Mouse (Mus musculus): ENCODE measurements at regions not wholly inside any gene's neighbourhood (a gene's known extent, or its start where the extent isn't known, plus 50 kb on each side); places are given as distances from the start of the nearest gene placed in this dataset.

DNA sequence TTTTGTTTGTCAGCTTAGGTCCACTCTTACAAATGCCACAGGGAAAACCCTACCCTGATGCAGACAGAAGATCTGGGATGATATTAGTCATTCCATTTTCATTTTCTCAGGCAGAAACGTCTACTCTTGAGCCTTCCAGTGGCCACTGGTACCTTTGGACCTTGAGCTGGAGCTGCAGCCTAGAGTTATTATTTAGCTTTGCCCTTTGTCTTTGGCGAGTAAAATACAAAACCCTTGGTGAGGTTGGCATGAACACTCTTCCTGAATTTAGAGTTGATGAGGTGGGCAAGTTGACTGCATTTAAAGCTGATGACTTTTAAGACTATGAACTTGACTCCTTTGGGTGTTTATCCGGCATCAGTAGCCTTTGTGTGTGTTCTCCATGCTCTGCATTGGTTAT is 352.2 kb upstream of the Hnrnpa3 start:
- no peak for TF ChIP-seq KAT2A (conservative IDR thresholded peaks at IDR 0.05; ENCODE audit: low read depth, low read length)
- no peak for TF ChIP-seq UBTF (IDR thresholded peaks at IDR 0.05; ENCODE audit: borderline replicate concordance, insufficient read depth, low read depth, low read length)
- no peak for TF ChIP-seq USF1 (IDR thresholded peaks at IDR 0.05; ENCODE audit: low read depth, low read length)
- no peak for TF ChIP-seq CTCF (IDR thresholded peaks at IDR 0.05 in 2 of 3, conservative IDR thresholded peaks at IDR 0.05 in 1 of 3; ENCODE audit: control insufficient read depth in 1 of 3, insufficient read depth in 1 of 3, low read depth in 2 of 3, low read length in 3 of 3, poor library complexity in 1 of 3, severe bottlenecking in 1 of 3)
- no peak for TF ChIP-seq SIN3A (IDR thresholded peaks at IDR 0.05; ENCODE audit: low read length)
- no peak for TF ChIP-seq JUND (IDR thresholded peaks at IDR 0.05; ENCODE audit: low read depth, low read length)
- no peak for TF ChIP-seq POLR2AphosphoS2 (IDR thresholded peaks at IDR 0.05; ENCODE audit: low read length)
- no peak for TF ChIP-seq EP300 (IDR thresholded peaks at IDR 0.05; ENCODE audit: low read depth in 1 of 2, low read length in 2 of 2)

Data from MEL (cell line).